Mouse (Mus musculus): ENCODE measurements around the gene Cdk14. TPM values are rescaled to one million over a fixed set of nuclear protein-coding genes. Genes with fewer than 3 reads are reported as not detected.

Gene Cdk14
- polyA plus RNA-seq, 2 experiments = 0.68 to 1.4 TPM

DNA sequence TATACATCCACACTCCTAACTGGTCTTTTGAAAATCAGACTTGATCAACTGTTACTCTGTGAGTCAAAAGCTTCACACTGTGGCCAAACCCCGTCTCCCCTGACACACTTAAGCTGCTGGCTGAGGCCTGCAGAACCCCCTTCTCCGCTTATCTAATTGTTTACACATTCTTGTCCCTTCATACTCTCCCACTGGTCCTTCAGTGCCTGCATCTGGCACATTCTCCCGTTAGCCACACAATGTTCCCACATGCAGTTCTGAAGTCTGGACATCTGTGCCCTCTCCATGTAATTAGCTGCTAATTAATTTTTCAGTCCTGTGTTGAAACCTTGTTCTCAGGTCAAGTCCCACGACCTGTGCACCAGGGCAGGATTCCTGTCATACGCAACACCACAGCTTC, 460.7 kb downstream of the Cdk14 start:
- 46% methylated on average over 5 of the region's 5 CpGs for WGBS (ENCODE audit: insufficient replicate concordance)
- H3K9ac ChIP-seq (replicated peaks) = no peak overlapping the region
- no peak overlapping the region for H3K4me2 ChIP-seq (ENCODE audit: low read depth)
- H3K27me3 ChIP-seq (ENCODE audit: control insufficient read depth, insufficient read depth, low read length) = no peaks in the 10 kb centered on the region
- no peaks in the 10 kb centered on the region; a peak in 1 of 4 replicates for H3K4me1 ChIP-seq (replicated peaks; ENCODE audit: control insufficient read depth in 2 of 2, insufficient read depth in 2 of 2, low read length in 1 of 2)
- DNase-seq (ENCODE audit: low read depth in 3 of 3, low spot score in 3 of 3) = no peak
- H3K9me3 ChIP-seq (ENCODE audit: control insufficient read depth, low read length) = no peaks in the 10 kb centered on the region
- ATAC-seq (ENCODE audit: insufficient read depth) = no peak
- H3K27ac ChIP-seq = no peak overlapping the region
- H3K36me3 ChIP-seq (replicated peaks; ENCODE audit: control insufficient read depth, insufficient read depth, low read depth) = no peaks in the 10 kb centered on the region
- no peak overlapping the region for H3K4me3 ChIP-seq (ENCODE audit: insufficient read depth in 1 of 2, low read depth in 2 of 2, low read length in 2 of 2)
- no peak for TF ChIP-seq CTCF (IDR thresholded peaks at IDR 0.05; ENCODE audit: low read depth)
- no peak for TF ChIP-seq EP300 (IDR thresholded peaks at IDR 0.05; ENCODE audit: low read depth)

DNA sequence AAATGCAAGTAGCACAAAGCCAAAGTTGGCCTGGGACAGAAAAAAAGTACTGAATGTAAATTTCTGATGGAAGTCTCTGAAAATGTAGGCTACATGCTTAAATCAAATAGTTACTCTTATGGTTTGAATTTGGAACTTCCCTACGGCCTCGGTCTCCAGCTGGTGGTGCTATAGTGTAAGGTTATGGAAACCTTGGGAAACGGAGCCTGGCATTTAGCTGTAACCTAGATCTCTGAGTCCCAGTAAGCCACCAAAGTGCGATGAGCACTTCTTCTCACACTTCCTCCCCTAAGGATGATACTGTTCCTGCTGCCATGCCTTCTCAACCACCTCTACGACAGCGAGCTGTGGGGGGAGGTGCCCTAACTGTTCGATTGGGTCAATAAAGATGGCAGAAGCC, 464.1 kb downstream of the Cdk14 start:
- no peak for TF ChIP-seq EP300 (IDR thresholded peaks at IDR 0.05; ENCODE audit: low read depth)
- TF ChIP-seq CTCF (IDR thresholded peaks at IDR 0.05; ENCODE audit: low read depth) = no peak
- Histone ChIP-seq H3K27me3 (ENCODE audit: control insufficient read depth, insufficient read depth, low read length) (no peaks in the 10 kb centered on the region), H3K4me3 (ENCODE audit: insufficient read depth in 1 of 2, low read depth in 2 of 2, low read length in 2 of 2) (no peak overlapping the region), H3K36me3 (replicated peaks; ENCODE audit: control insufficient read depth, insufficient read depth, low read depth) (no peaks in the 10 kb centered on the region), H3K9me3 (ENCODE audit: control insufficient read depth, low read length) (no peaks in the 10 kb centered on the region), H3K4me2 (ENCODE audit: low read depth) (no peak overlapping the region), H3K9ac (replicated peaks) (no peak overlapping the region), H3K27ac (no peak overlapping the region), H3K4me1 (replicated peaks; ENCODE audit: control insufficient read depth in 2 of 2, insufficient read depth in 2 of 2, low read length in 1 of 2) (no peaks in the 10 kb centered on the region; a peak in 1 of 4 replicates)
- ATAC-seq (ENCODE audit: insufficient read depth) = no peak
- WGBS (ENCODE audit: insufficient replicate concordance) = 51% methylated on average over 7 of the region's 7 CpGs
- DNase-seq (ENCODE audit: low read depth in 3 of 3, low spot score in 3 of 3) = no peak

DNA sequence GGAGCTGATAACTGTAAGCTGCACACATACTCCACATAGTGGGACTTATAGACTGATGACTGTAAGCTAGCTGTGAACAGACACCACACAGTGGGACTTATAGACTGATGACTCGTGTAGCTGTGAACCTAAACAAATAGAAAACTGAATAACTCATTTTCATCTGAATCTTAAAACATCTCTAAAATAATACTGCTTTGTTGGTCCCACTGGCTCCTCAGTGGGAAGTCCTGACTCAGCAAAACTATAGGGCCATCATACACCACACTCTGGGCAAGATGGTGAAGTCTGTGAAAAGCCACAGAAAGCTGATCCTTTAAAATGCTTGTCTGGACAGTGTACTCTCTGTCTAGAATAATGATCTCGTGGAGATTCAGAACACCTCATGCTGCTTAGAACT, 464.7 kb downstream of the Cdk14 start:
- no peak overlapping the region for H3K9ac ChIP-seq (replicated peaks)
- no peaks in the 10 kb centered on the region; a peak in 1 of 4 replicates for H3K4me1 ChIP-seq (replicated peaks; ENCODE audit: control insufficient read depth in 2 of 2, insufficient read depth in 2 of 2, low read length in 1 of 2)
- WGBS (ENCODE audit: insufficient replicate concordance) = 51% methylated on average over 2 of the region's 2 CpGs
- H3K4me2 ChIP-seq (ENCODE audit: low read depth) = no peak overlapping the region
- no peak overlapping the region for H3K4me3 ChIP-seq (ENCODE audit: insufficient read depth in 1 of 2, low read depth in 2 of 2, low read length in 2 of 2)
- H3K27ac ChIP-seq = no peak overlapping the region
- no peaks in the 10 kb centered on the region for H3K36me3 ChIP-seq (replicated peaks; ENCODE audit: control insufficient read depth, insufficient read depth, low read depth)
- no peaks in the 10 kb centered on the region for H3K27me3 ChIP-seq (ENCODE audit: control insufficient read depth, insufficient read depth, low read length)
- no peak for DNase-seq (ENCODE audit: low read depth in 3 of 3, low spot score in 3 of 3)
- no peak for ATAC-seq (ENCODE audit: insufficient read depth)
- no peaks in the 10 kb centered on the region for H3K9me3 ChIP-seq (ENCODE audit: control insufficient read depth, low read length)
- no peak for TF ChIP-seq EP300 (IDR thresholded peaks at IDR 0.05; ENCODE audit: low read depth)
- no peak for TF ChIP-seq CTCF (IDR thresholded peaks at IDR 0.05; ENCODE audit: low read depth)

DNA sequence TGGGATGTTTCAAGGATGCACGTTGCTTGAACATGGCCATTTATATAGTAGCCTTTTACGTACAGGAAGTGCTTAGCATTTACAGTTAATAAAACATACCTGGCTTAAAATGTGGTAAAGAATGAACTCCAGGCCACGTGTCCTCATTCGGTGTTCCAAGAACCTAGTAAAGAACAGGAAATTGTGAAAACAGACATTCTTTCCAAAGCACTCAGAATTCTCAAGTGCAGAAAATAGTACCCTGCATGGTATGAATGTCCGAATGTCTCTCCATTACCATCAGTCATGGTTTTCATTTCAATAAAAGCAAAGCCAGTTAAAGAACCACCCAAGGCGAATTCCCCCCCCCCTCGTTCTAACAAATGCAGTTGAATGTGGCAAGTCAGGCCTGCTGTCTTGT, 470.7 kb downstream of the Cdk14 start:
- no peaks in the 10 kb centered on the region for H3K9me3 ChIP-seq (ENCODE audit: control insufficient read depth, low read length)
- H3K36me3 ChIP-seq (replicated peaks; ENCODE audit: control insufficient read depth, insufficient read depth, low read depth) = no peaks in the 10 kb centered on the region
- no peak overlapping the region for H3K4me2 ChIP-seq (ENCODE audit: low read depth)
- H3K27ac ChIP-seq = no peak overlapping the region
- H3K27me3 ChIP-seq (ENCODE audit: control insufficient read depth, insufficient read depth, low read length) = no peaks in the 10 kb centered on the region
- no peak overlapping the region for H3K4me3 ChIP-seq (ENCODE audit: insufficient read depth in 1 of 2, low read depth in 2 of 2, low read length in 2 of 2)
- TF ChIP-seq CTCF (IDR thresholded peaks at IDR 0.05; ENCODE audit: low read depth) = no peak
- no peak for TF ChIP-seq EP300 (IDR thresholded peaks at IDR 0.05; ENCODE audit: low read depth)
- DNase-seq (ENCODE audit: low read depth in 3 of 3, low spot score in 3 of 3) (no peak), ATAC-seq (ENCODE audit: insufficient read depth) (no peak)
- no peaks in the 10 kb centered on the region for H3K4me1 ChIP-seq (replicated peaks; ENCODE audit: control insufficient read depth in 2 of 2, insufficient read depth in 2 of 2, low read length in 1 of 2)
- 61% methylated on average over 7 of the region's 7 CpGs for WGBS (ENCODE audit: insufficient replicate concordance)
- H3K9ac ChIP-seq (replicated peaks) = no peak overlapping the region

DNA sequence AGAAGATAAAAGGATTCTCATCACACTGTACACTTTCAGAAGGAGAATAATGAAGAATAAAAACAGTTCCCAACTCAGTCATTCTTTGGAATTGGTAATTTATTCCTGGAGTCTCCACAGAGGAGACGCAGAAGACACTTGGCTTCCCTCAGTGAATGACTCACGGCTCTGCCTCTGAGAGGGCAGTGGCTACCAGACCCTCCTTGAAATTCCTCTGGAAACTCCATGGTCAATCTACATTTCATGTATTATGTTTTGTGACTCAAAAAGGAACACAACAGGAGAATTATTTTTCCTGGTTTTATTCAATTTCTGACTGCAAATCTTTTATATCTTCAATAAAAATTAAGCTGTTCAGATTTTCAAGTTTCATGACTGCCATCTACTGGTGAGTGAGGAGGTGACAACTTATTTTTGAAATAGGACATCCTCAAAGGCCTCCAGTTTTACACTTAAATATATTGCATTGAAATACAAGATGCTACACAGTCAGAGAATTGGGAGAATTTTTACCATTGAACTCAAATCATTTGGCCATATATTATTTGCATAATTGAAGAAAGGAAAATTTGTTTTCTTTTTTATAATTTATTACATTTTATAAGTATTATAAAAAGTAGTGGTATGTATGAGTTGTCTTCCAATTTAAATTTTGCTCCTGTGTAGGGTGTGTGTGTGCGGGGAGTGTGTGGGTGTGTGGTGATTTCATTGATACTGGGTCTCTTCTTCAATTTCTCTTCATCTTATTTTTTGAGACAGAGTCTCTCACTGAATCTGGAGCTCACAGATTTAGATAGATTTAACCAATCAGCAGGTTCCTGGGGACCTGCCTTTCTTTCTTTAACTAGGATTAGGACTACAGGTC, 471.8 kb downstream of the Cdk14 start:
- DNase-seq (ENCODE audit: low read depth in 3 of 3, low spot score in 3 of 3) (no peak), ATAC-seq (ENCODE audit: insufficient read depth) (no peak)
- Histone ChIP-seq H3K9me3 (ENCODE audit: control insufficient read depth, low read length) (no peaks in the 10 kb centered on the region), H3K27ac (no peak overlapping the region), H3K27me3 (ENCODE audit: control insufficient read depth, insufficient read depth, low read length) (no peaks in the 10 kb centered on the region), H3K9ac (replicated peaks) (no peak overlapping the region), H3K4me1 (replicated peaks; ENCODE audit: control insufficient read depth in 2 of 2, insufficient read depth in 2 of 2, low read length in 1 of 2) (no peaks in the 10 kb centered on the region), H3K36me3 (replicated peaks; ENCODE audit: control insufficient read depth, insufficient read depth, low read depth) (no peaks in the 10 kb centered on the region), H3K4me3 (ENCODE audit: insufficient read depth in 1 of 2, low read depth in 2 of 2, low read length in 2 of 2) (no peak overlapping the region), H3K4me2 (ENCODE audit: low read depth) (no peak overlapping the region)
- TF ChIP-seq CTCF (IDR thresholded peaks at IDR 0.05; ENCODE audit: low read depth) = no peak
- no peak for TF ChIP-seq EP300 (IDR thresholded peaks at IDR 0.05; ENCODE audit: low read depth)
- WGBS (ENCODE audit: insufficient replicate concordance) = 50% methylated on average over 3 of the region's 3 CpGs
